Mouse (Mus musculus): ENCODE data around the gene Scaf1.

Gene Scaf1

GRCm38 (mm10) chr7:44954091-44954885 is 61.9 kb downstream of the Scaf1 start:
- DNase-seq: no peak

DNA sequence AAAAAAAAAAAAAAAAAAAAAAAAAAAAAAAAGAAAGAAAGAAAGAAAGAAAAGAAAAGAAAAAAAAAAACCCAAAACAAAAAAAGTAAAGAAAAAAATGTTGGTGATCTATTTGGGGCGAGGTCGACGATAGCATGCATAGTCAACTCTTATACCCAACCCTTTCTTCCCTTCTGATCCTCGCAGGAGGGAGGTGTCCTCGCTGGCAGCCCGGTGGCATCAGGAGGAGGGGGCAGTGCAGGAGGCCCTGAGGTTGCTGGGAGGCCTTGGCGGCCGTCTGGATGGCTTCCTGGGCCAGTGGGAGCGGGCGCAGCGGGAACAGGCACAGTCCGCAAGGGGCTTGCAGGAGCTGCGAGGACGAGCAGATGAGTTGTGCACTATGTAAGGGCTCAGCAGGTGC is 62.6 kb downstream of the Scaf1 start:
- no peak for DNase-seq

All from kidney, postnatal 4 days (tissue).